Mouse (Mus musculus) forebrain, embryonic 11.5 days (tissue): Measurements from ENCODE around the gene Cnih2. TPM values are rescaled to one million over a fixed set of nuclear protein-coding genes. Genes with fewer than 3 reads are reported as not detected.

ENCODE experiments used
- ATAC-seq: fragments of 200-750 bp; cut with Nextera tagmentation; replicated peaks from 2 replicates; pipeline ENCODE4 v1.8.0; 2017; ENCODE audit warnings: moderate TSS enrichment; ENCODE audit not compliant: low FRiP score
- DNase-seq: peaks from one replicate; pipeline ENCODE4 v3.0.0-alpha.2; 2017; ENCODE audit warnings: low spot score
- H3K27ac ChIP-seq: fragments of 300-500 bp; sonication (generic); 2 replicates; pipeline ENCODE4 v1.5.1; 2014; ENCODE audit warnings: low read depth, low read length
- H3K27me3 ChIP-seq: fragments of 300-500 bp; sonication (generic); 2 replicates; pipeline ENCODE4 v1.6.1; 2014; ENCODE audit warnings: mild to moderate bottlenecking, low read length, mixed read lengths; ENCODE audit not compliant: control insufficient read depth, insufficient read depth
- H3K36me3 ChIP-seq: fragments of 300-500 bp; sonication (generic); 2 replicates; pipeline ENCODE4 v1.6.1; 2014; ENCODE audit warnings: mild to moderate bottlenecking, low read length, moderate library complexity, mixed read lengths; ENCODE audit not compliant: control insufficient read depth, insufficient read depth
- H3K4me1 ChIP-seq: fragments of 300-500 bp; sonication (generic); replicated peaks from 2 replicates; pipeline ENCODE4 v1.6.1; 2014; ENCODE audit warnings: low read length, mixed read lengths; ENCODE audit not compliant: control insufficient read depth, insufficient read depth
- H3K4me2 ChIP-seq: fragments of 300-500 bp; sonication (generic); 2 replicates; pipeline ENCODE4 v1.6.1; 2014; ENCODE audit warnings: low read depth, mild to moderate bottlenecking, low read length, moderate library complexity, mixed read lengths; ENCODE audit not compliant: severe bottlenecking
- H3K4me3 ChIP-seq: fragments of 300-500 bp; sonication (generic); 2 replicates; pipeline ENCODE4 v1.5.1; 2014; ENCODE audit warnings: low read depth, low read length
- H3K9ac ChIP-seq: fragments of 300-500 bp; sonication (generic); 2 replicates; pipeline ENCODE4 v1.6.1; 2014; ENCODE audit warnings: low read length
- H3K9me3 ChIP-seq: fragments of 300-500 bp; sonication (generic); 2 replicates; pipeline ENCODE4 v1.6.1; 2016; ENCODE audit warnings: low read length, mixed read lengths; ENCODE audit not compliant: control insufficient read depth
- WGBS: fragments of 180-500 bp; shearing (Covaris S2); extraction: QIAGEN DNeasy Blood & Tissue Kit; methylation state at CpG from one replicate; pipeline ENCODE4 v1.1.7; 2014; 5-methylcytosine and 5-hydroxymethylcytosine counted together
- polyA plus RNA-seq: library from polyadenylated mRNA; unstranded; fragments of >200 nt; fragmentation: Nextera tagmentation; extraction: Ambion mirVana; gene quantifications from 2 replicates; pipeline ENCODE4 v1.2.1, GENCODE M21; 2014

Gene Cnih2
- 93.2 and 112 TPM in 2 replicates for polyA plus RNA-seq

- DNase-seq, result peak; percentile 90
- H3K4me1 ChIP-seq, result peaks cover 21% of the 10 kb centered on the region
- no peaks in the 10 kb centered on the region for H3K27me3 ChIP-seq
- H3K9ac ChIP-seq, result peak within 1 kb of the TSS; percentile 88
- H3K4me2 ChIP-seq, result peak within 1 kb of the TSS; percentile 97
- H3K36me3 ChIP-seq, result peaks cover 14% of the 10 kb centered on the region; the same call in 1 of the 2 replicates
- no peaks in the 10 kb centered on the region for H3K9me3 ChIP-seq
- WGBS, result 8% methylated on average over 14 of the region's 48 CpGs
- H3K4me3 ChIP-seq, result peak within 1 kb of the TSS; percentile 57
- H3K27ac ChIP-seq, result peak within 1 kb of the TSS; percentile 19
- peak; percentile 71 for ATAC-seq
These were observed at the start of gene Cnih2 for GRCm38 (mm10) chr19:5098363-5099143. Cnih2 (minus strand) TSS chr19:5098521.

- ATAC-seq, result no peak
- Histone ChIP-seq H3K4me2 (no peak overlapping the region), H3K4me1 (no peaks in the 10 kb centered on the region), H3K27ac (no peak overlapping the region), H3K9ac (no peak overlapping the region), H3K4me3 (no peak overlapping the region), H3K36me3 (no peaks in the 10 kb centered on the region), H3K9me3 (no peaks in the 10 kb centered on the region), H3K27me3 (no peaks in the 10 kb centered on the region)
- 4% methylated on average over 2 of the region's 2 CpGs for WGBS
- DNase-seq, result peak; percentile 63
These were observed 41.3 kb upstream of the Cnih2 start for GRCm38 (mm10) chr19:5139640-5140039.

- Histone ChIP-seq H3K9ac (no peak overlapping the region), H3K27ac (no peak overlapping the region), H3K27me3 (no peaks in the 10 kb centered on the region), H3K4me3 (no peak overlapping the region), H3K36me3 (no peaks in the 10 kb centered on the region), H3K4me2 (no peak overlapping the region), H3K9me3 (no peaks in the 10 kb centered on the region), H3K4me1 (no peaks in the 10 kb centered on the region)
- ATAC-seq (no peak), DNase-seq (no peak)
- 77% methylated on average over 4 of the region's 4 CpGs for WGBS
These were observed 32.9 kb upstream of the Cnih2 start for GRCm38 (mm10) chr19:5131237-5131636.

GRCm38 (mm10) chr19:5129770-5130169 lies 31.4 kb upstream of the Cnih2 start:
- Histone ChIP-seq H3K36me3 (no peaks in the 10 kb centered on the region), H3K4me3 (no peak overlapping the region), H3K27ac (no peak overlapping the region), H3K4me2 (no peak overlapping the region), H3K9ac (no peak overlapping the region), H3K27me3 (no peaks in the 10 kb centered on the region), H3K4me1 (no peaks in the 10 kb centered on the region), H3K9me3 (no peaks in the 10 kb centered on the region)
- no peak for DNase-seq
- no peak for ATAC-seq
- WGBS, result 37% methylated on average over 1 of the region's 1 CpGs

GRCm38 (mm10) chr19:5124055-5124614 lies 25.8 kb upstream of the Cnih2 start:
- no peaks in the 10 kb centered on the region for H3K36me3 ChIP-seq
- no peak overlapping the region for H3K4me2 ChIP-seq
- WGBS, result 78% methylated on average over 7 of the region's 7 CpGs
- no peaks in the 10 kb centered on the region for H3K4me1 ChIP-seq
- no peaks in the 10 kb centered on the region for H3K27me3 ChIP-seq
- H3K4me3 ChIP-seq, result no peak overlapping the region
- H3K27ac ChIP-seq, result no peak overlapping the region
- H3K9ac ChIP-seq, result no peak overlapping the region
- no peak for ATAC-seq
- no peak for DNase-seq
- no peaks in the 10 kb centered on the region for H3K9me3 ChIP-seq

GRCm38 (mm10) chr19:5123241-5123640 lies 24.9 kb upstream of the Cnih2 start:
- WGBS, result 88% methylated on average over 3 of the region's 3 CpGs
- H3K36me3 ChIP-seq, result no peaks in the 10 kb centered on the region
- ATAC-seq, result no peak
- no peak for DNase-seq
- H3K4me3 ChIP-seq, result no peak overlapping the region
- no peak overlapping the region for H3K27ac ChIP-seq
- H3K4me1 ChIP-seq, result peaks cover 2% of the 10 kb centered on the region; the same call in 1 of the 2 replicates
- H3K9me3 ChIP-seq, result no peaks in the 10 kb centered on the region
- H3K4me2 ChIP-seq, result no peak overlapping the region
- no peaks in the 10 kb centered on the region for H3K27me3 ChIP-seq
- H3K9ac ChIP-seq, result no peak overlapping the region

- no peak overlapping the region for H3K4me3 ChIP-seq
- no peaks in the 10 kb centered on the region for H3K9me3 ChIP-seq
- WGBS, result 75% methylated on average over 10 of the region's 10 CpGs
These were observed 24.2 kb upstream of the Cnih2 start for GRCm38 (mm10) chr19:5122492-5122891.

GRCm38 (mm10) chr19:5118384-5118698 lies 20.0 kb upstream of the Cnih2 start, which contains the start of gene Klc2:
Klc2 (minus strand) TSS chr19:5118560.
- Histone ChIP-seq H3K4me3 (peak within 1 kb of the TSS; percentile 88), H3K36me3 (no peaks in the 10 kb centered on the region), H3K27me3 (no peaks in the 10 kb centered on the region), H3K9me3 (no peaks in the 10 kb centered on the region), H3K4me1 (peaks cover 6% of the 10 kb centered on the region), H3K4me2 (peak within 1 kb of the TSS; percentile 89), H3K27ac (peak within 1 kb of the TSS; percentile 82), H3K9ac (peak within 1 kb of the TSS; percentile 82)
- DNase-seq, result no peak
- peak; percentile 93 for ATAC-seq
- under 1% methylated on average over 18 of the region's 18 CpGs for WGBS

More at GRCm38 (mm10) chr19:5122492-5122891, 24.2 kb upstream of the Cnih2 start:
- Histone ChIP-seq H3K27me3 (no peaks in the 10 kb centered on the region), H3K9ac (no peak overlapping the region), H3K4me1 (peaks cover 2% of the 10 kb centered on the region; the same call in 1 of the 2 replicates), H3K36me3 (no peaks in the 10 kb centered on the region), H3K27ac (no peak overlapping the region), H3K4me2 (no peak overlapping the region)
- DNase-seq (no peak), ATAC-seq (no peak)
